Mouse (Mus musculus): ENCODE data around the gene Lat. TPM values are rescaled to one million over a fixed set of nuclear protein-coding genes. Genes with fewer than 3 reads are reported as not detected.
"Not testable (repeated sequence)": the region's sequence is repeated elsewhere in the genome, so short reads cannot be mapped to it uniquely, and the experiment has no call there.

Gene Lat
- polyA plus RNA-seq, 1 experiment from 2014 or later = 20.3 TPM

DNA sequence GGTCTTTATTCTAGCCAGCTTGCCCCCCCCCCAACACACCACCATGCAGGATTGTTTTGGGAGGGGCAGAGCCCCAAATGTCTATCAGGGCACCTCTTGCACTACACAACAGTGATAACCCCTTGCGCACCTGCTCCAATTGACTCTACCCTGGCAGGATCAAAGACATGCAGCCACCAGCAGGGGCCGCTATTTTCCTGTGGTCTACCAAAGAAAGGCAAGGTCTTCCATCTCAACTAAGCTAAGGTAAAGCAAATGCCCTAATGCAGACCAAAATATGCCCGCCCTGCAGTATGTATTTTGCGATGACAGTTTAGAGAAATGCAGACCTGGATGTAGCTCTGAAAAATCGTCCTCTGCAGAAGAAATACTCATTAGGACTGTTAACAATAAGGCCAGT lies 30.2 kb upstream of the Lat start:
- H3K9me3 ChIP-seq (ENCODE audit: control insufficient read depth, low read length) = no peaks in the 10 kb centered on the region
- H3K4me3 ChIP-seq (ENCODE audit: low read depth, low read length) = no peak overlapping the region
- peak; percentile 74 for DNase-seq (ENCODE audit: low spot score)
- H3K9ac ChIP-seq (ENCODE audit: low read depth, low read length) = no peak overlapping the region
- 9% methylated on average over 5 of the region's 5 CpGs for WGBS
- H3K36me3 ChIP-seq (ENCODE audit: control insufficient read depth, insufficient read depth, low read length) = no peaks in the 10 kb centered on the region
- no peak overlapping the region for H3K4me2 ChIP-seq
- H3K27me3 ChIP-seq (replicated peaks; ENCODE audit: control insufficient read depth, insufficient read depth, low read length) = no peaks in the 10 kb centered on the region
- ATAC-seq (replicated peaks; ENCODE audit: low FRiP score) = no peak
- H3K4me1 ChIP-seq (replicated peaks; ENCODE audit: control insufficient read depth, insufficient read depth, low read length) = peaks cover 10% of the 10 kb centered on the region
- H3K27ac ChIP-seq (ENCODE audit: low read depth, low read length) = no peak overlapping the region

DNA sequence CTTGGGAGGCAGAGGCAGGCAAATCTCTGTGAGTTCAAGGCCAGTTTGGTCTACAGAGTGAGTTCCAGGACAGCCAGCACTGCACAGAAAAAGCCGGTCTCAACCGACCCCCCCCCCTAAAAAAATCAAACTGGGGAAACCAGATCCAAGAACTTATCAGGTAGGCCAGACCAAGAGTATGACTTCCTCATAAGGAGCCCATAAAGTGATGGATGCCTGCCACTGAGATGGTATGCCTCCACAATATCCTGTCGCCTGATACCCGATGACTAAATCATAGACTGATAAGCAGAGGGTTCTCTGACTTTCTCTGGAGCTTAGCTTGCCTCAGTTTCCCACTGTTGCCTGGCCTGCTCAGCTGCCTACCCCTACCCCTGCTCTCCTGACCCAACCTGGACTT lies 28.5 kb upstream of the Lat start:
- DNase-seq (ENCODE audit: low spot score) = no peak
- H3K4me1 ChIP-seq (replicated peaks; ENCODE audit: control insufficient read depth, insufficient read depth, low read length) = peaks cover 10% of the 10 kb centered on the region
- H3K9me3 ChIP-seq (ENCODE audit: control insufficient read depth, low read length) = no peaks in the 10 kb centered on the region
- peak overlapping the region; percentile 71 for H3K4me2 ChIP-seq
- H3K27ac ChIP-seq (ENCODE audit: low read depth, low read length) = no peak overlapping the region
- H3K4me3 ChIP-seq (ENCODE audit: low read depth, low read length) = no peak overlapping the region
- no peaks in the 10 kb centered on the region for H3K27me3 ChIP-seq (replicated peaks; ENCODE audit: control insufficient read depth, insufficient read depth, low read length)
- H3K36me3 ChIP-seq (ENCODE audit: control insufficient read depth, insufficient read depth, low read length) = no peaks in the 10 kb centered on the region
- peak overlapping the region; percentile 54; the same call in 1 of the 2 replicates for H3K9ac ChIP-seq (ENCODE audit: low read depth, low read length)
- 41% methylated on average over 4 of the region's 4 CpGs for WGBS
- ATAC-seq (replicated peaks; ENCODE audit: low FRiP score) = no peak

DNA sequence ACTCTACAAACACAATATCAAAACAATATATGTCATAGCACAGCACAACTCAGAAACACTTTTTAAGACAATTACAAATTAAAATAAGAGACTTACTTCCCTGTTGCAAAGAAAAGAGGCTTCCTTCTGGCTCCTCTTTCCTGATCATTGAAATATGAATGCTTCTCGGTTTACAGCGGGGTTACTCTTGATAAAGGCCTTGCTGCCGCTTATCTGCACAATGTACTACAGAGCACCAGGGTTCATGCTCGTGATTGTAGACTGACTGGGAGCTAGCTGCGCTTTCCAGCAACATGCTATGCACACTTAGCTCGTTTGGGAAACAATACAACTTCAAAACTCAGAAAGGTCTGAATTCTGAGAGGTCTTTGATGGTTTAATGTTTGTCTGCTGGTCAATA lies 27.9 kb upstream of the Lat start:
- Histone ChIP-seq H3K9me3 (ENCODE audit: control insufficient read depth, low read length) (no peaks in the 10 kb centered on the region), H3K27ac (ENCODE audit: low read depth, low read length) (peak overlapping the region; percentile 69), H3K27me3 (replicated peaks; ENCODE audit: control insufficient read depth, insufficient read depth, low read length) (no peaks in the 10 kb centered on the region), H3K4me2 (peak overlapping the region; percentile 71), H3K36me3 (ENCODE audit: control insufficient read depth, insufficient read depth, low read length) (no peaks in the 10 kb centered on the region), H3K9ac (ENCODE audit: low read depth, low read length) (peak overlapping the region; percentile 54), H3K4me3 (ENCODE audit: low read depth, low read length) (peak overlapping the region; percentile 80), H3K4me1 (replicated peaks; ENCODE audit: control insufficient read depth, insufficient read depth, low read length) (peaks cover 10% of the 10 kb centered on the region)
- WGBS = 24% methylated on average over 6 of the region's 6 CpGs
- DNase-seq (ENCODE audit: low spot score) (no peak), ATAC-seq (replicated peaks; ENCODE audit: low FRiP score) (peak; percentile 55)

DNA sequence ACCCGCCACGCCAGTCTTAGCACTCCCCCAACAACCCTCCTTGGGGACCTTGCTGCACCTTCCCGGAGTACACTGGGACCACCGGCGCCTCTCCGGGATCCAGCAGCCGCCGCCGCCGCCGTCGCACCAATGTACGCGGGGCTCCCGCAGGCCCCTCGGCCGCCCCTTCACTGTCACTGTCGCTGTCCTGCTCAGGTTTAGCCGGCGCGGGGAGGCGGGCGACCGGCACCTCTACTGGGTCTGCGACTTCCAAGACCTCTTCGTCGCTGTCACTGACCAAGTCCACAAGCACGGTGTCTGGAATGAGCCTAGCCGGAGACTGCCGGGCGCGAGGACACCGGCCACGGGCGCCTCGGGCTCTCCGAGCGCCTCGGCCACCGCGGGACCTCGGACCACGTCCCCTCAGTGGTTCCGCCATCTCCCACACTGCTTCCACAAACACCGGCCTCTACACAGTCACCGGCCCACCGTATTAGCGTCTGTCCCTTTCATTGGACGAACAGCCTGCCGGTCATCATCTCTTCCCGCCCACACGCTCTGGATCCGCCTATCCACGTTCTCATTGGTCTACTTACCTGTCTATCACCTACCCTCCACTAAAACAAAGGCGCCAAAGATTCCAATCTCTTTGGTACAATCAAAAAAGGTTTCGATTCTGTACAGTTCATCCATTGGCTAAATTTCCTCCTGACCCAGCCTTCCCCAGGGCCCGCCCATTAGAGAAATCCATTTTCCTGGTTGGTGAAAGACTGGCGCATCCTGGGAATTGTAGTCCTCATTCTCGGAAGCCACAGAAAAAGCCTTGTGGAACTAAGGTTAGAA lies 27.1 kb upstream of the Lat start, which contains the start of gene Nfatc2ip:
Gene Nfatc2ip (minus strand): TSS at position 440 of the 822 bp plus-strand sequence.
- peak within 1 kb of the TSS; percentile 86 for H3K9ac ChIP-seq (ENCODE audit: low read depth, low read length)
- H3K4me3 ChIP-seq (ENCODE audit: low read depth, low read length) = peak within 1 kb of the TSS; percentile 80
- H3K27me3 ChIP-seq (replicated peaks; ENCODE audit: control insufficient read depth, insufficient read depth, low read length) = no peaks in the 10 kb centered on the region
- H3K27ac ChIP-seq (ENCODE audit: low read depth, low read length) = peak within 1 kb of the TSS; percentile 69
- H3K4me2 ChIP-seq = peak within 1 kb of the TSS; percentile 92
- WGBS = under 1% methylated on average over 59 of the region's 59 CpGs
- no peaks in the 10 kb centered on the region for H3K9me3 ChIP-seq (ENCODE audit: control insufficient read depth, low read length)
- peaks cover 10% of the 10 kb centered on the region for H3K4me1 ChIP-seq (replicated peaks; ENCODE audit: control insufficient read depth, insufficient read depth, low read length)
- ATAC-seq (replicated peaks; ENCODE audit: low FRiP score) (peak; percentile 99), DNase-seq (ENCODE audit: low spot score) (peak; percentile 92)
- no peaks in the 10 kb centered on the region for H3K36me3 ChIP-seq (ENCODE audit: control insufficient read depth, insufficient read depth, low read length)

DNA sequence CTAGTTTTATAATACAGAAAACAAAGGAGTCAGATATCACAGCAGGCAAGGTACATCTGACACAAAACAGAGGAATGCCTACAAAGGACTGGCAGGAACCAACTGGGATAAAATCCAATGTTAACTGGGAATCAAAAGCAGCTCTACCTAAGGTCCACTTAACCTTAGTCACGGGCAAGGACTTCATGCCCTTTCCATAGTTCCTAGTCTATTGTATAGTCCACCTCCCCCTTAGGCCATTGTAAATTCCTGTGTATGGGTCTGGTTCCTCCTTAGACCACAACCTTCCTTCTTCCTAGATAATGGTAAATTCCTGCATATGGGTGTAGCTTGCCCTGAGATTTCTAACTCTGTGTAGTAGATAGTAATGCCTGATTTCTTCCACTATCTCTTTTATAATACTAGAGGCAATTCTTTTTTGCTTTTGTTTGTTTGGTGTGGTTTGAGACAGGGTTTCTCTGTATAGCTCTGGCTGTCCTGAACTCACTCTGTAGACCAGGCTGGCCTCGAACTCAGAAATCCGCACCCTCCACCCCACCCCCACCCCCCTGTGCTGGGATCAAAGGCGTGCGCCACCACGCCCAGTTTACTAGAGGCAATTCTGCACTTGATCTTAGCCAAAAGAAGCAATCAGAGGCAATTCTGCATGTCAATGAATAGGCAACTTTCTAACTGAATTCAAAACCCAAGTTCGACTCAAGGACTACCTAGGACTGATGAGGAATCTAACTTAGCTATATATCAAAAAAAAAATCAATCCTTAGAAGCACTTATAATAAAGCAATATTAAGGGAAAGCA lies 22.9 kb upstream of the Lat start:
- not testable (repeated sequence) for H3K4me1 ChIP-seq (replicated peaks; ENCODE audit: control insufficient read depth, insufficient read depth, low read length); H3K27ac ChIP-seq (ENCODE audit: low read depth, low read length); ATAC-seq (replicated peaks; ENCODE audit: low FRiP score); DNase-seq (ENCODE audit: low spot score); H3K4me2 ChIP-seq; H3K4me3 ChIP-seq (ENCODE audit: low read depth, low read length); H3K27me3 ChIP-seq (replicated peaks; ENCODE audit: control insufficient read depth, insufficient read depth, low read length); H3K9me3 ChIP-seq (ENCODE audit: control insufficient read depth, low read length); H3K9ac ChIP-seq (ENCODE audit: low read depth, low read length)
- 90% methylated on average over 7 of the region's 7 CpGs for WGBS
- peaks cover 11% of the 10 kb centered on the region for H3K36me3 ChIP-seq (ENCODE audit: control insufficient read depth, insufficient read depth, low read length)

DNA sequence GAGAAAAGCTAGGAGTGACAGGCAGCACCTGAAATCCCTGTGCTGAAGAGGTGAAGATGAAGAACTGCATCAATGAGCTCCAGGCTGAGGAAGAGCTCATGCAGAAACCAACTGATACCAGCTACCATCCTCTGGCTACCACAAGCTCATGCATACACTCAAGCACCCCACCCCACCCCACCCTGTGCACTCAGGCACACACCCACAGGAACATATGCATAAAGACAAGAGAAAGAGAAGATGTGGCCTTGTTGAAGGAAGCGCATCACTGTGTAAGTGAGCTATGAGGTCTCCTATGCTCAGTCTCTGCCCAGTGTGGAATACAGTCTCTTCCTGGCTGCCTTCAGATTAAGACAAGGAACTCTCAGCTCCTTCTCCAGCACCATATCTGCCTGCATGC lies 18.8 kb upstream of the Lat start:
- Histone ChIP-seq H3K36me3 (ENCODE audit: control insufficient read depth, insufficient read depth, low read length) (peaks cover 16% of the 10 kb centered on the region), H3K4me1 (replicated peaks; ENCODE audit: control insufficient read depth, insufficient read depth, low read length) (no peaks in the 10 kb centered on the region), H3K9me3 (ENCODE audit: control insufficient read depth, low read length) (no peaks in the 10 kb centered on the region), H3K27ac (ENCODE audit: low read depth, low read length) (no peak overlapping the region), H3K9ac (ENCODE audit: low read depth, low read length) (no peak overlapping the region), H3K4me2 (no peak overlapping the region), H3K27me3 (replicated peaks; ENCODE audit: control insufficient read depth, insufficient read depth, low read length) (no peaks in the 10 kb centered on the region), H3K4me3 (ENCODE audit: low read depth, low read length) (no peak overlapping the region)
- ATAC-seq (replicated peaks; ENCODE audit: low FRiP score) (no peak), DNase-seq (ENCODE audit: low spot score) (no peak)
- WGBS = 96% methylated on average over 1 of the region's 1 CpGs

DNA sequence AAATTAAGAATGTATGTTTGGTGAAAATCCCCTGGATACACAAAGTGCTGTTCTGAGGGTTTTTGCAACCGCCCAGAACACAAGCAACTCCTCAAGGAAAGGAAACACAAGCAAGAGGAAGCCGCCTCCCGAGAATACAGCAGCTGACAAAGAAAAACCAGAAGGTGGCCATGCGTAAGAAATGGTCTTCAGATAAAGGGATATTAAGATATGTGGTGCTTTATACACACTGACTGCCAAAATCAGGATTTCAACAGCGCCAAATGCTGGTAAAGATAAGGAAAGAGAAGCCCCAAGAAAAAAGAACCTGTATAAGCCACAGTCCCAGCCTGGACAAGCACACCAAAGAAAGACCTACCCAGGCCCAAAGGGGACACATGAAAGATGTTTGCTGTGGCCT lies 14.2 kb upstream of the Lat start:
- H3K27me3 ChIP-seq (replicated peaks; ENCODE audit: control insufficient read depth, insufficient read depth, low read length) = no peaks in the 10 kb centered on the region
- H3K4me1 ChIP-seq (replicated peaks; ENCODE audit: control insufficient read depth, insufficient read depth, low read length) = no peaks in the 10 kb centered on the region
- H3K36me3 ChIP-seq (ENCODE audit: control insufficient read depth, insufficient read depth, low read length) = peaks cover 5% of the 10 kb centered on the region; the same call in 1 of the 2 replicates
- no peak overlapping the region for H3K9ac ChIP-seq (ENCODE audit: low read depth, low read length)
- H3K4me3 ChIP-seq (ENCODE audit: low read depth, low read length) = no peak overlapping the region
- 79% methylated on average over 5 of the region's 5 CpGs for WGBS
- no peak for DNase-seq (ENCODE audit: low spot score)
- no peak overlapping the region for H3K27ac ChIP-seq (ENCODE audit: low read depth, low read length)
- no peak overlapping the region for H3K4me2 ChIP-seq
- H3K9me3 ChIP-seq (ENCODE audit: control insufficient read depth, low read length) = no peaks in the 10 kb centered on the region
- no peak for ATAC-seq (replicated peaks; ENCODE audit: low FRiP score)

DNA sequence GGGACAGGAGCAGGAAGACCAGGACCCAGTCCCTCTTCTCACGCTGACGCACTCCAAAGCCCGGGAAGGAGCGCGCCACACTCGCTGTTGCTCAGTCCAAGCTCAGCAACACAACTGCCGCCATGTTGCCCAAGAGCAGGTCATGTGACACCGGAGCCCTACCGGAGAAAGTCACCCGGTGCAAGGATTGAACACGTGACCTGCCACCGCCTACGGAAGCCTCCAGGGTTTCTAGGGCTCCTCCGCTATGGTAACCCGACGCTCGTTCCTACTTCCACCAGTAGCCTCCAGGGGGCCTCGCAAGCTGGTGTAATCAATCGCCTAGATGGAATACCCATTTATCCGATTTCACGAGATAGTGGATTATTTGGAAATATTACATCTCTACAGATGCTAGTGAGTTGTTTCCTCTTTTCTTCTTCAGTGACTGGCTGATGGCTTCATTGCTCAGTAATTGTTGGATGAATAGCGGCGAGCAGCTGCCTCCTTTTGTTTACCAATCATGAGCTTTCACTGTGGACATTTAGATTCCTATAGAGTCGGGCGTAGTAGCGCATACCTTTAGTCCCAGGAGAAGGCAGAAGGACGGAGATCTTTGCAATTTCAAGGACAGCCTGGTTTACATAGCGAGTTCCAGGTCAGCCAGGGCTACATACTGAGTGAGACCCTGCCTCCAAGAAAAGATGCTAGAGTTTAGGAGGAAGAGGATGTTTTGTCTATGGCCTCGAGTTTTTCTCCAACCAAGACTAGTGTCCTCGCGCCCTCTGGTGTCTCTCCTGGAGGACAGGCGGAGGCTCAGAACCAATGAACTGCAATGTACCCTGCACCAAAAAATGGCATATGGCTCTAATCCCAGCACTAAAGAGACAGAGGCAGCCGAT lies 8.1 kb upstream of the Lat start, which contains the start of gene Spns1:
Gene Spns1 (minus strand): TSS at position 173 of the 881 bp plus-strand sequence.
- Histone ChIP-seq H3K4me1 (replicated peaks; ENCODE audit: control insufficient read depth, insufficient read depth, low read length) (peaks cover 9% of the 10 kb centered on the region), H3K36me3 (ENCODE audit: control insufficient read depth, insufficient read depth, low read length) (peaks cover 7% of the 10 kb centered on the region; the same call in 1 of the 2 replicates), H3K9ac (ENCODE audit: low read depth, low read length) (peak within 1 kb of the TSS; percentile 93), H3K4me2 (peak within 1 kb of the TSS; percentile 98), H3K9me3 (ENCODE audit: control insufficient read depth, low read length) (no peaks in the 10 kb centered on the region), H3K27ac (ENCODE audit: low read depth, low read length) (peak within 1 kb of the TSS; percentile 48; the same call in 1 of the 2 replicates), H3K4me3 (ENCODE audit: low read depth, low read length) (peak within 1 kb of the TSS; percentile 96), H3K27me3 (replicated peaks; ENCODE audit: control insufficient read depth, insufficient read depth, low read length) (no peaks in the 10 kb centered on the region)
- ATAC-seq (replicated peaks; ENCODE audit: low FRiP score) (peak; percentile 95), DNase-seq (ENCODE audit: low spot score) (peak; percentile 86)
- WGBS = under 1% methylated on average over 33 of the region's 33 CpGs

Data from liver, embryonic 11.5 days (tissue).